Mouse (Mus musculus): ENCODE measurements around the gene Scn4b. TPM values are rescaled to one million over a fixed set of nuclear protein-coding genes. Genes with fewer than 3 reads are reported as not detected.
A peak's percentile ranks its signal among the peaks of the same experiment; 100 is the strongest.

Gene Scn4b
- polyA plus RNA-seq, 1 experiment from 2014 or later = 0.09 TPM

GRCm38 (mm10) chr9:45116819-45117218, 21.4 kb upstream of the Scn4b start:
- H3K36me3 ChIP-seq = no peaks in the 10 kb centered on the region
- no peaks in the 10 kb centered on the region for H3K9me3 ChIP-seq (replicated peaks)
- no peak overlapping the region for H3K4me3 ChIP-seq (replicated peaks)
- ATAC-seq (ENCODE audit: low read depth) = no peak
- no peak overlapping the region for H3K4me2 ChIP-seq
- no peaks in the 10 kb centered on the region for H3K4me1 ChIP-seq (replicated peaks)
- no peak overlapping the region for H3K27ac ChIP-seq
- H3K9ac ChIP-seq = no peak overlapping the region
- peaks cover 45% of the 10 kb centered on the region for H3K27me3 ChIP-seq
- 30% methylated on average over 9 of the region's 9 CpGs for WGBS (ENCODE audit: insufficient replicate concordance)
- no peak for DNase-seq

- H3K4me3 ChIP-seq (replicated peaks) = peak within 1 kb of the TSS; percentile 45
- WGBS (ENCODE audit: insufficient replicate concordance) = 4% methylated on average over 13 of the region's 13 CpGs
- no peak for DNase-seq
- ATAC-seq (ENCODE audit: low read depth) = no peak
- peaks cover 5% of the 10 kb centered on the region; the same call in 1 of the 2 replicates for H3K4me1 ChIP-seq (replicated peaks)
- no peak within 1 kb of the TSS for H3K9ac ChIP-seq
- H3K27me3 ChIP-seq = peaks cover 45% of the 10 kb centered on the region
- H3K4me2 ChIP-seq = peak within 1 kb of the TSS; percentile 44
- no peaks in the 10 kb centered on the region for H3K36me3 ChIP-seq
- H3K9me3 ChIP-seq (replicated peaks) = no peaks in the 10 kb centered on the region
- H3K27ac ChIP-seq = no peak within 1 kb of the TSS
Observed at GRCm38 (mm10) chr9:45117741-45118431, 20.3 kb upstream of the Scn4b start, which contains the start of gene Scn2b. TSS of gene Scn2b (plus strand) at chr9:45117782.

GRCm38 (mm10) chr9:45118552-45118951, 19.6 kb upstream of the Scn4b start:
- peaks cover 45% of the 10 kb centered on the region for H3K27me3 ChIP-seq
- DNase-seq (no peak), ATAC-seq (ENCODE audit: low read depth) (no peak)
- no peak overlapping the region for H3K9ac ChIP-seq
- H3K9me3 ChIP-seq (replicated peaks) = no peaks in the 10 kb centered on the region
- no peak overlapping the region for H3K27ac ChIP-seq
- H3K4me1 ChIP-seq (replicated peaks) = peaks cover 5% of the 10 kb centered on the region; the same call in 1 of the 2 replicates
- H3K4me3 ChIP-seq (replicated peaks) = 0 out of 2 replicates have a peak overlapping the region, but pooled peaks have one; percentile 12
- no peaks in the 10 kb centered on the region for H3K36me3 ChIP-seq
- H3K4me2 ChIP-seq = peak overlapping the region; percentile 17; the same call in 1 of the 2 replicates
- WGBS (ENCODE audit: insufficient replicate concordance) = 25% methylated on average over 10 of the region's 10 CpGs

GRCm38 (mm10) chr9:45119316-45119953, 18.8 kb upstream of the Scn4b start:
- no peak overlapping the region for H3K4me3 ChIP-seq (replicated peaks)
- H3K9me3 ChIP-seq (replicated peaks) = no peaks in the 10 kb centered on the region
- H3K9ac ChIP-seq = no peak overlapping the region
- H3K27me3 ChIP-seq = peaks cover 40% of the 10 kb centered on the region
- no peak for DNase-seq
- no peaks in the 10 kb centered on the region for H3K36me3 ChIP-seq
- H3K4me2 ChIP-seq = no peak overlapping the region
- no peak overlapping the region for H3K27ac ChIP-seq
- H3K4me1 ChIP-seq (replicated peaks) = peaks cover 5% of the 10 kb centered on the region; the same call in 1 of the 2 replicates
- ATAC-seq (ENCODE audit: low read depth) = no peak
- 70% methylated on average over 8 of the region's 8 CpGs for WGBS (ENCODE audit: insufficient replicate concordance)

GRCm38 (mm10) chr9:45119954-45120530, 18.2 kb upstream of the Scn4b start:
- 74% methylated on average over 14 of the region's 14 CpGs for WGBS (ENCODE audit: insufficient replicate concordance)
- ATAC-seq (ENCODE audit: low read depth) = no peak

GRCm38 (mm10) chr9:45120567-45120966, 17.6 kb upstream of the Scn4b start:
- Histone ChIP-seq H3K4me1 (replicated peaks) (peaks cover 5% of the 10 kb centered on the region; the same call in 1 of the 2 replicates), H3K9ac (no peak overlapping the region), H3K36me3 (no peaks in the 10 kb centered on the region), H3K4me3 (replicated peaks) (no peak overlapping the region), H3K9me3 (replicated peaks) (no peaks in the 10 kb centered on the region), H3K27ac (no peak overlapping the region), H3K27me3 (peaks cover 28% of the 10 kb centered on the region), H3K4me2 (no peak overlapping the region)
- no peak for ATAC-seq (ENCODE audit: low read depth)
- no peak for DNase-seq
- WGBS (ENCODE audit: insufficient replicate concordance) = 68% methylated on average over 6 of the region's 6 CpGs

More at GRCm38 (mm10) chr9:45119954-45120530, 18.2 kb upstream of the Scn4b start:
- H3K27me3 ChIP-seq = peaks cover 34% of the 10 kb centered on the region
- H3K4me3 ChIP-seq (replicated peaks) = no peak overlapping the region
- H3K9ac ChIP-seq = no peak overlapping the region
- peaks cover 5% of the 10 kb centered on the region; the same call in 1 of the 2 replicates for H3K4me1 ChIP-seq (replicated peaks)
- H3K27ac ChIP-seq = no peak overlapping the region
- no peak overlapping the region for H3K4me2 ChIP-seq
- H3K9me3 ChIP-seq (replicated peaks) = no peaks in the 10 kb centered on the region
- H3K36me3 ChIP-seq = no peaks in the 10 kb centered on the region
- DNase-seq = no peak

GRCm38 (mm10) chr9:45121001-45121400, 17.2 kb upstream of the Scn4b start:
- Histone ChIP-seq H3K27ac (no peak overlapping the region), H3K4me3 (replicated peaks) (no peak overlapping the region), H3K4me1 (replicated peaks) (peaks cover 5% of the 10 kb centered on the region; the same call in 1 of the 2 replicates), H3K9me3 (replicated peaks) (no peaks in the 10 kb centered on the region), H3K9ac (no peak overlapping the region), H3K36me3 (no peaks in the 10 kb centered on the region), H3K27me3 (peaks cover 24% of the 10 kb centered on the region), H3K4me2 (no peak overlapping the region)
- ATAC-seq (ENCODE audit: low read depth) = no peak
- 47% methylated on average over 6 of the region's 6 CpGs for WGBS (ENCODE audit: insufficient replicate concordance)
- DNase-seq = no peak

- Histone ChIP-seq H3K4me2 (peak overlapping the region; percentile 29; the same call in 1 of the 2 replicates), H3K36me3 (no peaks in the 10 kb centered on the region), H3K4me3 (replicated peaks) (no peak overlapping the region), H3K9me3 (replicated peaks) (no peaks in the 10 kb centered on the region), H3K9ac (no peak overlapping the region), H3K4me1 (replicated peaks) (peaks cover 5% of the 10 kb centered on the region; the same call in 1 of the 2 replicates), H3K27me3 (peaks cover 16% of the 10 kb centered on the region), H3K27ac (no peak overlapping the region)
- ATAC-seq (ENCODE audit: low read depth) (no peak), DNase-seq (peak; percentile 10)
- whole genome bisulfite sequencing (ENCODE audit: insufficient replicate concordance) = 6% methylated on average over 10 of the region's 10 CpGs
Observed at GRCm38 (mm10) chr9:45121769-45122168, 16.4 kb upstream of the Scn4b start.

GRCm38 (mm10) chr9:45122209-45122761, 15.9 kb upstream of the Scn4b start:
- Histone ChIP-seq H3K27me3 (peaks cover 11% of the 10 kb centered on the region), H3K36me3 (no peaks in the 10 kb centered on the region), H3K9ac (no peak overlapping the region), H3K27ac (no peak overlapping the region), H3K4me2 (peak overlapping the region; percentile 29; the same call in 1 of the 2 replicates), H3K4me3 (replicated peaks) (no peak overlapping the region), H3K4me1 (replicated peaks) (peaks cover 5% of the 10 kb centered on the region; the same call in 1 of the 2 replicates), H3K9me3 (replicated peaks) (no peaks in the 10 kb centered on the region)
- 24% methylated on average over 9 of the region's 9 CpGs for WGBS (ENCODE audit: insufficient replicate concordance)
- no peak for ATAC-seq (ENCODE audit: low read depth)
- no peak for DNase-seq

- no peak overlapping the region for H3K4me2 ChIP-seq
- H3K27ac ChIP-seq = no peak overlapping the region
- H3K36me3 ChIP-seq = no peaks in the 10 kb centered on the region
- H3K4me3 ChIP-seq (replicated peaks) = no peak overlapping the region
- no peaks in the 10 kb centered on the region for H3K9me3 ChIP-seq (replicated peaks)
- H3K9ac ChIP-seq = no peak overlapping the region
- DNase-seq = no peak
- ATAC-seq (ENCODE audit: low read depth) = no peak
- peaks cover 5% of the 10 kb centered on the region; the same call in 1 of the 2 replicates for H3K4me1 ChIP-seq (replicated peaks)
- WGBS (ENCODE audit: insufficient replicate concordance) = 76% methylated on average over 14 of the region's 14 CpGs
- H3K27me3 ChIP-seq = no peaks in the 10 kb centered on the region
Observed at GRCm38 (mm10) chr9:45125211-45125610, 13.0 kb upstream of the Scn4b start.

GRCm38 (mm10) chr9:45126941-45127340, 11.3 kb upstream of the Scn4b start:
- 44% methylated on average over 7 of the region's 7 CpGs for WGBS (ENCODE audit: insufficient replicate concordance)
- H3K27ac ChIP-seq = no peak overlapping the region
- H3K27me3 ChIP-seq = no peaks in the 10 kb centered on the region
- no peaks in the 10 kb centered on the region for H3K9me3 ChIP-seq (replicated peaks)
- no peak for DNase-seq
- no peaks in the 10 kb centered on the region for H3K36me3 ChIP-seq
- H3K9ac ChIP-seq = no peak overlapping the region
- peaks cover 4% of the 10 kb centered on the region; the same call in 1 of the 2 replicates for H3K4me1 ChIP-seq (replicated peaks)
- H3K4me3 ChIP-seq (replicated peaks) = no peak overlapping the region
- H3K4me2 ChIP-seq = no peak overlapping the region
- ATAC-seq (ENCODE audit: low read depth) = no peak
